Mouse (Mus musculus) gastrocnemius, adult 18-20 months (tissue): ENCODE data around the gene Adgrf5. TPM values are rescaled to one million over a fixed set of nuclear protein-coding genes. Genes with fewer than 3 reads are reported as not detected.
"Not testable (repeated sequence)": the region's sequence is repeated elsewhere in the genome, so short reads cannot be mapped to it uniquely, and the experiment has no call there.

Source experiments
- DNase-seq: peaks from one replicate; pipeline ENCODE4 v3.0.0; 2021; ENCODE audit warnings: low spot score
- long read RNA-seq, 2 experiments: library from polyadenylated mRNA; stranded (forward); transcript quantifications; one replicate each; pipeline ENCODE4 v2.0.0; 2021
- total RNA-seq, 2 experiments: library from RNA; stranded (reverse); gene quantifications; 2 replicates each; pipeline ENCODE4 v1.2.3; 2021

Gene Adgrf5
- total RNA-seq, result 10 to 100 TPM; 58.1 to 66.3 TPM
- long read RNA-seq, experiment 1, full-length matches to known transcripts, result 1 of 11 reads
- long read RNA-seq, experiment 1, partial matches to known transcripts, result 0 of 11 reads
- long read RNA-seq, experiment 1, other reads (novel, unspliced or antisense), result 10 of 11 reads
- long read RNA-seq, experiment 2, full-length matches to known transcripts, result 2 of 16 reads
- long read RNA-seq, experiment 2, partial matches to known transcripts, result 3 of 16 reads
- long read RNA-seq, experiment 2, other reads (novel, unspliced or antisense), result 11 of 16 reads

- DNase-seq, result peak; percentile 22
These were observed at the start of gene Adgrf5 for GRCm38 (mm10) chr17:43359826-43360619. TSS of gene Adgrf5 (plus strand) at chr17:43360451.

GRCm38 (mm10) chr17:43325986-43326671 lies 34.1 kb upstream of the Adgrf5 start:
- no peak for DNase-seq

GRCm38 (mm10) chr17:43326726-43327700 lies 33.2 kb upstream of the Adgrf5 start:
- DNase-seq, result peak; percentile 29

- no peak for DNase-seq
These were observed 32.4 kb upstream of the Adgrf5 start for GRCm38 (mm10) chr17:43327810-43328209.

GRCm38 (mm10) chr17:43329216-43329615 lies 31.0 kb upstream of the Adgrf5 start:
- DNase-seq, result no peak

- DNase-seq, result no peak
These were observed 30.5 kb upstream of the Adgrf5 start for GRCm38 (mm10) chr17:43329761-43330183.

- DNase-seq, result no peak
These were observed 27.6 kb upstream of the Adgrf5 start for GRCm38 (mm10) chr17:43332686-43333085.

GRCm38 (mm10) chr17:43334074-43334473 lies 26.2 kb upstream of the Adgrf5 start:
- no peak for DNase-seq

- DNase-seq, result no peak
These were observed 22.6 kb upstream of the Adgrf5 start for GRCm38 (mm10) chr17:43337643-43338042.

- peak; percentile 5 for DNase-seq
These were observed 22.0 kb upstream of the Adgrf5 start for GRCm38 (mm10) chr17:43338279-43338678.

GRCm38 (mm10) chr17:43346499-43346898 lies 13.8 kb upstream of the Adgrf5 start:
- DNase-seq, result not testable (repeated sequence)

GRCm38 (mm10) chr17:43357902-43358539 lies 2.2 kb upstream of the Adgrf5 start:
- DNase-seq, result no peak

- DNase-seq, result no peak
These were observed 770 bp downstream of the Adgrf5 start for GRCm38 (mm10) chr17:43361021-43361420.

GRCm38 (mm10) chr17:43362362-43362761 lies 2.1 kb downstream of the Adgrf5 start:
- no peak for DNase-seq

GRCm38 (mm10) chr17:43362881-43363280 lies 2.6 kb downstream of the Adgrf5 start:
- no peak for DNase-seq

GRCm38 (mm10) chr17:43363921-43364320 lies 3.7 kb downstream of the Adgrf5 start:
- DNase-seq, result no peak

GRCm38 (mm10) chr17:43365297-43365696 lies 5.0 kb downstream of the Adgrf5 start:
- peak; percentile 38 for DNase-seq

- DNase-seq, result peak; percentile 19
These were observed 6.2 kb downstream of the Adgrf5 start for GRCm38 (mm10) chr17:43366486-43366885.

GRCm38 (mm10) chr17:43368171-43368576 lies 7.9 kb downstream of the Adgrf5 start:
- no peak for DNase-seq

GRCm38 (mm10) chr17:43372604-43373003 lies 12.4 kb downstream of the Adgrf5 start:
- no peak for DNase-seq
